Mouse (Mus musculus): ENCODE results near the gene Rpl5.
"Not testable (repeated sequence)": the region's sequence is repeated elsewhere in the genome, so short reads cannot be mapped to it uniquely, and the experiment has no call there.

The Rpl5 gene

DNA sequence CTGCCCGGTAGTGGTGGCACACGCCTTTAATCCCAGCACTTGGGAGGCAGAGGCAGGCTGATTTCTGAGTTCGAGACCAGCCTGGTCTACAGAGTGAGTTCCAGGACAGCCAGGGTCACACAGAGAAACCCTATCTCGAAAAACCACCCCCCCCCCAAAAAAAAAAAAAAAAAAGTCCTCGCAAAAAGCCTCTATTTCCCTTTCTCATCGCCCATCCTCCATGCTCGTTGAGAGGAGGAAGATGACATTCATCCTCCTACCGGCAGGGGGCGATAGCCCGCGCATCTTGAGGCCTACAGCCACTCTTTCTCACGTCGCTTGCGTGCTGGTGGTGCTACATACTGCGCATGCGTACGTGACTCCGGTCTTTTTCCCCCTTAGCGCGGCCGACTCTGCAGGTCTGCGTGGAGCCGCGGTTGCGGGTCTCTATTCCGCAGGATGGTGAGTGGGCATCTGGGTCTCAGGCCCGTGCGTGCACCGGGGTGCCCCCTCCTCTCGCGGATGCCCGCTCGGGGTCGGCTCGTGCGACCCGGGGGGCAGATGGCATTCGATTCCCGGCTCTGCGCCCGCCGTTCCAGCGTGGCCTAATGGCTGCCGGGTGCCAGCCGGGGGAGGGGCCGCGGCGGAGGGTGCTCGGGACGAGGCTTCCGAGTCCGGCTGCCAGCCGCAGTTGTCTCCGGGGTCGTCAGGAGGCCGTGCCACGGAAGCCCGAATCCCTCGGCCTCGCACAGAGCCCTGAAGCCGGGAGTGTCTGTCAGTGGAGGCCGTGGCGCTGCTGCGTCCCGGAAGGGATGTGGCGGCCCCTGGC is at the start of gene Rpl5:
Gene Rpl5, plus strand, starts transcription at position 297 of the 808 bp plus-strand sequence.
- DNase-seq (ENCODE audit: low spot score), result peak; percentile 93

DNA sequence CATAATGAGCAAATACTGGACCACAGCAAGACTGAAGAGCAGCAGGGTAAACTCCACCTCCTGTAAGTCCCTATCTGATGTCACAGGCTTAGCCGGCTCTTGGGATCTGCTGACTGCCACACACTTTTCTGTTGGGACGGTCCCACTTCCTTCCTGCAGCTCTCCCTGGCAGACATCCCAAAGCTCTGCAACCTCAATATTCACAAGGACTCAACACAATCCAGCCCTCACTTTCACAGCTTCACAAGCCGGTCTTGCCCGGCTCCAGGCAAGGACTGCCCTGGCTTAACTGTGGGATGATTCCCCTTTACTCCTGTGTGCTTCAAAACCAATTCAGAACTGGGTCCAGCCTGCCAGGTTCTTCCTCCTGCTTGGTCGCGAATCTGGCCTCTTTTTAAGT is 46.5 kb upstream of the Rpl5 start:
- no peak for DNase-seq (ENCODE audit: low spot score)

DNA sequence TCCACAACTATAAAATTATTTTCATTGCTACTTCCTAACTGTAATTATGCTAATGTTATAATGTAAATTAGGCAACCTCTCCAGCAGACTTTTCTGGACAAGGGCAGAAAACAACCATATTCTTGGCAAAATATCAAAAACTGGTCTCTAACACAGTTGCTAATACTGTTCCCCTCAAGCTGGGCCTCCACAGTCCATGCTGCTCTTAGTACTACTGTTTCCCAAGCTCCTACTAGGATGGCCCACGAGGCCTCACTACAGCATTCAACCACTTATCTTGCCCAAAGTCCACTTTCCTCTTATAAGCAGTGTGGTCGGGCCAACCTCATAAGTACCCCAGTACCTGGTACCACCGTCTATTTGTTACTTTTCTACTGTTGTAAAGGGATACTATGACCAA is 45.7 kb upstream of the Rpl5 start:
- DNase-seq (ENCODE audit: low spot score), result no peak

DNA sequence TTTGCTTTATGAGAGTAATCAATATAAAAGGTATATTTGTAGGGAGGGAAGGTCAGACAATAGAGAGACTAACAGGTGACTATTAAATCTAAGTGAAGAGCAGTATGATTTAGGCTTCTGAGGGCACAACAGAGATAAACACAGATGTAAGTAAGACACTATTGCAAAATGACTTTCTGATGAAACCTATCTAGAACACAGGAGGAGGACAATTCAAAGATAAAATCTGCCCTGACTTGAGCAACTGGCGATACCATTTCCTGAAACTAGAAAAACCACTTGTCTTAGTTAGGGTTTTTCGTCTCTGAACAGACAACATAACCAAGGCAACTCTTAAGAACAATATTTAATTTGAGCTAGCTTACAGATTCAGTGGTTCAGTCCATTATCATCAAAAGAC is 44.8 kb upstream of the Rpl5 start:
- DNase-seq (ENCODE audit: low spot score), result no peak

DNA sequence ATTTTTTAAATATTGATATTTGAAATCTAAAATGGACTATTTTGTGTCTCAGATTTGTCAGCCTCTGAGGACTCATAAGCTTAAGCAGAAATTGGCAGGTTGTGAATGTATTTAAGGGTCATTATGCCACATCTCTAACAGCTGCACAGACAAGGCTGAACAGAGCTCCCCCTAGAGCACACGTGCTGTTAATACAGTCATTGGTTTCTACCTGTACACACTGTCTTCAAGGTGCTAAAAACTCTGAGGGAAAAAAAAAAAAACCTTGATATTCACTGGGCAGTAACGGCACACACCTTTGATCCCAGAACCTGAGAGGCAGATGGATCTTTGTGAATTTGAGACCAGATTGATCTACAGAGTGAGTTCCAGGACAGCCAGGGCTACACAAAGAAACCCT is 41.3 kb upstream of the Rpl5 start:
- no peak for DNase-seq (ENCODE audit: low spot score)

DNA sequence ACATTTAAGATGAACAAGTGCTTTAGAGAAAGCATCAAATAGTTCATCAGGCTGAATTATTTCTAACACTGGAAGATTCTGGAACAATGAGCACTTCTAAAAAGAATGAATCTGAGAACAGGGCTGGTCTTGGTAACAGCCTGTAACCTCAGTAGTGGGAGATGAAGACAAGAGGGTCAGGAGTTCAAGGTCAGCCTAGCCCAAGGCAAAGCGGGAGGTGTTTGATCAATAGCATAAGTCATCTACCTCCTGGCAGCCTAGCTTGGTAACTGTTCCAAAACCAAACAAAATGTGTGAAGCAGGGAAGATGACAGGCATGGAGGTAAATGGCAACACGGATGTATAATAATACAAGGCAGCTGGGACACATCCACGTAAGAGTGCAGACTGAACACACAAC is 36.3 kb upstream of the Rpl5 start:
- DNase-seq (ENCODE audit: low spot score), result no peak

DNA sequence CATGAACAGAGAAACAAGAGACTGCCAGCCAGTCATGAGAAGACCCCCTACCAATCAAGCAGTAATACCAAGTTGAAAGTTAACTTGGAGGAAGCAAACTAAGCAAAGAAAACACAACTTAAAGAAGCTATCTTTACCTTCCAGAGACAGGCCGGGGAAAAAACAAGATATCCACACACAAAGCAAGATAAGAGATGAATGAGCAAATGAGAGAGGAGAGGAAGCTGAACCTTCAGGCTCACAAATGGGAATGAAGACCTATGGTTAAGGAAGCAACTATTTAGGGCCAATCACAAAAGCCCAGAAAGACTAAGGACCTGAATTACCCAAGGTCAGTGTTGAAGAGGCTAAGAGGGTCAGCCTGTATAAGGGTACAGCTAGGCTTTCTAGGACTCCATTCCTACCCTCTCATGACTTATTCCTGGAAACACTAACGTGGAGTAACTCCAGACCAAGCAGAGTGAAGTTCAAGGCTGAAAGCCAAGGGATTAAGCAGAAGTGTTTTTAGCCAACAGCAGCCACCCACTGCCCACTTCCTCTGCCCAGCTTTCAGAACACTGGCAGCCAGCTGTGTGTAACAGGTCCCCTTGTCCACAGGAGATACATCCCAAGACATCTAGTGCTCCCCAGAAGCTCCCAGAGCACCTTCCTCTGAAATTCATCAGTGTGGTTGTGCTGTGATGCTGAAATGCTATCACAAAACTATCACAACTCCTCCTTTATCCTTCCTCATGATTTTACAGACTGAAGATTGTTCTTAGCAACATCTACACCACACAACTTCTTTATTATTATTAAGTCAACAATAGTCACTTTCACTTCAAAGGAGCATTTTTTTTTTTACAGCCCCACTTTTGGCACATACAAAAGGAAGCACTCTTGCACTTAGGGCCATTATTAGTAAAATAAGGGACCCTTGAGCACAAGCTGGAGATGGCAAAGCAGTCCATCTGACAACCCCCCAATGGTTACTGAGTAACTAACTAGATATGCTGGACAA is 33.9 kb upstream of the Rpl5 start:
- DNase-seq (ENCODE audit: low spot score), result peak; percentile 56

DNA sequence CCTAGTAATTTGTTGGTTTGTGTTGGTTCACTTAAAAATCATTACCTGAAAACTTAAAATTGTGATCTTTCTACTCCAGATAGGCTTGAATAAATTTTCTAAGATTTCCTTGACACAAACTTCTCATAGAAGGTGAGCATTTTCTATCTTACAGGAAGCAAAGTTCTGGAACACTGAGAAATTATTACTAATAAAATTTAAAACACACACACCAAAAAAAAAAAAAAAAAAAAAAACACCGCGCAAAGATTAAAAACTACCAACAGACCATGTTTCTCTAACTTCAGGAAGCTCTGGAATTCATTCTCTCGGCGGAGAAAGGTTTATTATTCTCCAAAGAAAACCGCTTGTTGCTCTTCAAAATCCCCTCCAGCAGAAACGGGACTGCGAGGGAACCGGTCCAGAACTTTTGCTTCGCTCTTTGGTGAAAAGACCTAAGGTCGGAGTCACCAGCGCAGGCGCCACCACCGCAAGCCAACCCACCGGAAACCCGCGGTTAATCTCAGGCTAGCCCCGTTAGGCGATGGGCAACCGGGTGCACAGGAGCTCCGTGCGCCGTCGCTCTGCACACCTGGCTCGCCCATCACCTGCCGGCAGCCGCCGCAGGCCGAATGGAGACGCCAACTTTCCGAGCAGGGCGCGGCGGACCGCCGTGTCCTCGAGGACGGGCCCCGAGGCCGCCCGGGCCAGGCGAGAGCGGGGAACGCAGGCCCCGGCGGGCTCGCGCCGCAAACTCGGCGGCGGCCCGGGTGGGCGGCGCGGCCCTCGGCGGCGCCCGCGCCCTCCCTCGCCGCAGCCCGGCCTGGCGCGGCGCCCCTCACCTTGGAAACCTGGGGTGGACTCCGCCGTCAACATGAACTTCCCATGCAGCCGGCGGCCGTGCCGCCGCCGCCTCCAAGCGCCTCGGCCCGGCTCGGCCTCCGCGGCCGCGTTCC is 32.1 kb upstream of the Rpl5 start:
- peak; percentile 71 for DNase-seq (ENCODE audit: low spot score)

DNA sequence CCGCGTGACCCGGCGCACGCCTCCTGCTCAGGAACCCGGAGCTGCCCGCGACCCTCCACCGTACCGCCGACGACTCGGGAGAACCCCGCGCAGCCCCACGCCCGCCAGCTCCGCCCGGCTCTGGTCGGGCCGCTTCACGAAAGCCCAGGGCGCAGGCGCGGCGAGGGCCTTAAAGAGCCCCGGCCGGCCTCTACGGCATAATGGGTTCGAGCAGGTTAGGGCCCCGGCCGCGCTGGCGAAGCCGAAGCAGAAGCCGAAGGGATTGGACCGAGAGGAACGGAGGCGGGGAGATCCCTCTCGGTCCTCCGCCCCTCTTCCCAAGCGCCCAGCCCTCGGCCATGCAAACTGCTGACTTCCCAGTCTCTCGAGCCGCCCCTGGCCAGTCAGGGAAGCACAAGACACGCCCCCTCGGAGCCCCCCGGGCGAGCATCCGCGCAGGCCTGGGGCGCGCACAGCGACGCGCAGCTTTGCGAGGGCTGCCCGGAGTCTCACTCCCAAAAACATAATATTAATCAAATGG is 31.3 kb upstream of the Rpl5 start:
- DNase-seq (ENCODE audit: low spot score), result peak; percentile 96

DNA sequence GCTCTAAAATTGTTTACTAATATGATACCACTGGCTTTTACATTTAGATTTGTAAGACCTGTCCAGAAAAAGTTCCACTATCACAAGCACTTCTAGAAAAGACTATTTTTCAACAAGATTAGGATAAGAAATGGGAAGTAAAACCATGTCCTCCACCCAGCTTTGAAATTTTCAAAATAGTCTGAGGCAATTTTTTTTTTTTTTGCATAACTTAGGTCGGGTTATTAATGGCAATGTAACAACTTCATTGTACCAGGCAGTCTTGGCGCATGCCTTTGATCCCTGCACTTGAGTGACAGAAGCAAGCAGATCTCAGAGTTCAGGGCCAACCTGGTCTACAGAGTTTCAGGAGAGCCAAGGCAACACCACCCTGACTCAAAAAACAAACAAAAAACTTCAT is 30.6 kb upstream of the Rpl5 start:
- DNase-seq (ENCODE audit: low spot score), result no peak

DNA sequence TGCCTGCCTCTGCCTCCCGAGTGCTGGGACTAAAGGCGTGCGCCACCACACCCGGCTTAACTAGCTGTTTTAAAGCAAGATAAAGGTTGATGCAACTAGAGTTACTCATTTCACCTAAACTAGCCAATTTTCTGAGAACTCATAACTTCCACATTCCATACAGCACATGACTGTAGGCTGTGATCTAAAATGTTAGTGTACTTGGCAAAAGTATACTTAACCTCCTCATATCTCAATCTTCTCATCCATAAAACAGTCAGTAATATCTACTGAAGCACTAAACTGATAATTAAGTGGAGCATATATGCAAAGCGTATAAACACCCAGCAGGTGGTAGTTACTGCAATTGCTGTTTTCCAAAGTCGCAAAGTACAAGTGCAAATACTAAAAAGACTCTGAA is 27.0 kb upstream of the Rpl5 start:
- no peak for DNase-seq (ENCODE audit: low spot score)

DNA sequence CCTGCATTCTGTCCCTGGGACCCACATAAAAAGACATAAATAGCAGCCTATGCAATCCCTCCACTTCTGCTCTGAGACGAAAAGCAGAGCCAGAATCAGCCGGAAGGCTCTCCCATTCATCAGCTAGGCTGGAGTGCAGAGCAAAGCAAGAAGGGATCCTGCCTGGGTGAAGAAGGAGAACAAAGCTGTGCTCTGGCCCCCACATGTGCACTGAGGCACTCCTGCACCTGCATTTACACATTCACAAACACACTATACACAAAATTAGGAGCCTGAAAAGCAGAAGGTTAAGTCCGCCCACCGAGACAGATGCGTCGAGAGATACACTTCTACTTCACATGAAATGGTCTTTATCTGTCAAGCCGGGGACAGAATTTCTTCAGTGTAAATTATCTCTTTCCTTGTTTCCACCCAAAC is 26.4 kb upstream of the Rpl5 start:
- peak; percentile 34 for DNase-seq (ENCODE audit: low spot score)

DNA sequence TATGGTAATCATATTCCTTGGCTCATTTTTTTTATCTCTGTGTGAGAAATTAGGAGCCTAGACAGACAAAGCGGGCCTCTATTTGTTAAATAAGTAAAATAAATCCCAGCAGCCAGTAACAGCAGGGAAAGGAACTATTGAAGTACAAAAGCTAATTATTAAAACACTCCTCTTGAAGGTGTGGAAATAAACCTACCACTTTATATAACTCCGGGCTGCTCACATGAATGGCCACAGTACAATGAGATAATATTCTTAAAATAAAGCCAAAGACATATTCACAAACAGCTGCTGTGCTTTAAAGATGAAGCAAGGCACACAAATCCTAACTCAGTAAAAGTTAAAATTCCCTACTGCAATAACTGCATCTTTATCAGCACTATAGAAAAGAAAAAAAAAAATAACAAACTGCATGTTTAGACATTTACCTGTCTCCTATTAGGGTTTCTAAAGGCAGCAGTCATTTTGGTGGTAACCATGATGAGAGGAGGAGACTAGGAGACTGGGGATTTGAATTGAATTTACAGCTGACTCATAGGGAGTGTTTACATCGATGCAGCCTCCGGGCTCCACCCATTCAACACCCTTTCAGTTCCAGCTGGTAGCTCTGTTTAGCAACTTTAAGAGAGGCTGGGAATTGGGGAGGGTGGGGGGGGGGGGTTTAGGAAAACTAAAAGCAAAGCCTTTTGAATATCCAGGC is 25.6 kb upstream of the Rpl5 start, which contains the start of gene Evi5:
Gene Evi5, minus strand, starts transcription at position 547 of the 700 bp plus-strand sequence.
- peak; percentile 66 for DNase-seq (ENCODE audit: low spot score)

DNA sequence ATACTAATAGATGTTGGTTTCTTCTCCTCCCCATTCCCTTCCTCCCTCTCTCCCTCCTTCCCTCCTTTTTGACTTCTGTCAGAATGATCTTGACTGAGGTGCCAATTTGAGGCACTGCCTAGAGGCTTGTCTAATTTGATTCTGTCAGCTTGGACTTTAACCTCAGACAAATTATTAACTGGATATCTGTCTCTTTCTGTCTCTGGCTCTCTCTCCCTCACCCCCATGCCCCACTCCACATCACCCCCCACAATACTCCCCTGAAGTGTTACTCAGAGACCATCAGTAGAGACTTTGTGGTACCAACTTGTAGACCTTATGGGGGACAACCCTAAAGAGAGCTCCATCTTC is 25.1 kb upstream of the Rpl5 start:
- DNase-seq (ENCODE audit: low spot score), result no peak

DNA sequence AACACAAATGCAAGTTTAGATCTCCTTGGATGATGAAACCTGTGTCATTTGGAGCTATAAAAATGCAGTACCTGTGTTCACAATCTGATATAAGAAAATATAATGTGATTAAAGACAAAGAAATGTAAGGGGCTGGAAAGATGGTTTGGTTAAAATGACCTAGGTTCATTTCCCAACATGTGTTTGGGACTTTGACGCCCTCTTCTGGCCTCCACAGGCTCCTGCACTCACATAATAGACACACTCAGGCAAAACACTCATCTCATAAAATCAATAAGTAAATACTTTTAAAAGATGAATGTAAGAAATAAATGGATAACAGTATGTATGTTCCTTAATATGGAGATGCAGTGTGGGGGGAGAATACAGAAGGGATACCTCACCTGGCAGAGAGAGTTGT is 23.2 kb upstream of the Rpl5 start:
- no peak for DNase-seq (ENCODE audit: low spot score)

DNA sequence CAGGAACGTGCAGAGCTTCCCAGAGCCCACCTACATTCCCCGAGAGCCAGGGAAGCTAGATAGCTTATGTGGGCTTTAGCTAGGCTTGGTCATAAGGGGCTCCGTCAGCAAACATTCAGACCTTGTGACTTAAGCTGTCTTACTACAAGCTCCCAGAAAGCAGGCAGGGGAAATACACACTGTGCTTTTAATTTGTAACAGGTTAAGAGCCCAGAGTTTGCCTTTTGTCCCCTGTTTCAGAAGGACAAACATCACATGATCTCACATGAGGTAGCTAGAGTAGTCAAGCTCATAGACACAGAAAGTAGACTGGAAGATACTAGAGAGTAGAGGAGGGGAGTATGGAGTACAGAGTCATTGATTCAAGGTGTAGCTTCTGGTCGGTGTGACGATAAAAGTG is 19.6 kb upstream of the Rpl5 start:
- peak; percentile 82 for DNase-seq (ENCODE audit: low spot score)

DNA sequence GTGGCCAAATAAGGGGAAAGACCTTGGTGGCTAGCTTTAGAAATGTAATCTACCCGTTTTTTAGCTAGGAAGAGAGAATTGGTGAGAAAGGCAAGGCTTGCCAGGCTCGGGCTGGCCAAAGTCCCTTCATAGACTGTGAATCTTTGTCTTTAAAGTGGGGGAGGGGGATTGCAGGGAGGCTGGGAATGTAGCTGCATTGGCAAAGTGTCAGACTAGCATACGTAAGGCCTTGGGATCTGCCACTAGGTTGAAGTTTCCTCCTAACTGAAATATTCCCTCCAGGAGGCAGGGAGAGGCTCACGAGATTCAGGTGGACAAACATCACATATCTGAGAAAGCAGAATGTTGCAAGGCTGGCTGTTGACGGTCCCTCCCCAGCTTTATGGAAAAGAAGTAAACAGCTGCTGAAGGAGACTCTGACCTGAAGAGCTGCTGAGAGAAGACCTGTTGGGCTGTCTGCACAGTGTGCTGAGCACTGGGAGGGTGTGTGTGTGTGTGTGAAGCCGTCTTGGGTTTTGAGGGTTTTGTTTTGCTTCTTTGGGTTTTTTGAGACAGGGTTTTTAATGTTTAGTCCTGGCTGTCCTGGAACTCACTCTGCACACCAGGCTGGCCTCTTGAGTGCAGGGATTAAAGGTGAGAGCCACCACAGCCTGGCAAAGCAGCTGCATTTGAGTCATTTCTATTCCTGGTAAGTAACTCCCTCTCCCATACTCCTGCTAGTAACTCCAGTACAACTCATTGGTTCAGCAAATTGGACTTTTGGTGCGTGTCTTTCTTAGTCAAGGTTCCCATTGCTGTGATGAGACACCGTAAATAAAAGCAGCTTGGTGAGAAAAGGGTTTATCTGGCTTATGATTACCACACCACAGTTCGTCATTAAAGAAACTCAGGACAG is 10.1 kb upstream of the Rpl5 start:
- peak; percentile 87 for DNase-seq (ENCODE audit: low spot score)

DNA sequence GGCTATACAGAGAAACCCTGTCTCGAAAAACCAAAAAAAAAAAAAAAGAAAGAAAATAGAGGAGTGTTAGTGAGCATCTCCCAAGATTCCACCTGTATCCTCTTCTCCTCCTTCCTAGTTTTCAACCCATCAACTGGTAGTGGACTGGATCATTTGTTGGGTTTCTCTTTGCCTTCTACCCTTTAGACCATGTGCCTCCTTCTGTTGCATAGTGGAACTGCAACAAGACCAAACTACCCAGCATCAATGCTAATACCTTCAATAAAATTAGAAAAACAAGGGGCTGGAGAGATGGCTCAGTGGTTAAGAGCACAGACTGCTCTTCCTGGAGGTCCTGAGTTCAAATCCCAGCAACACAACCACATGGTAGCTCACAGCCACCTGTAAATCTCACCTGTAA is 8.8 kb upstream of the Rpl5 start:
- not testable (repeated sequence) for DNase-seq (ENCODE audit: low spot score)

DNA sequence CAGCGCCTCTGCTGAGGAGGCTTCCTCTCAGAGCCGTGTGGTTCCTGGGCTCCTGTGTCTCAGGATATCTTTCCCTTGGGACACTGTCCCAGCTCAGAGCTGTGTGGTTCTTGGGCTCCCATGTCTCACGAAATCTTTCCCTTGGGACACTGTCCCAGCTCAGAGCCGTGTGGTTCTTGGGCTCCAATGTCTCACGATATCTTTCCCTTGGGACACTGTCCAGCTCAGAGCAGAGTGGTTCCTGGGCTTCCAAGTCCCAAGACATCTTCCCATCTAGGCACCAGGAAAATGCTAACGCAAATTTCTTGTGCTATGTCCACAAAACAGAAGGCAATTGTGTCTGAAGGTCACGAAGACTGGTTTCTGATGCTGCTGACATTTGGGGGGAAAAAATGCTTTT is 5.6 kb upstream of the Rpl5 start:
- no peak for DNase-seq (ENCODE audit: low spot score)

DNA sequence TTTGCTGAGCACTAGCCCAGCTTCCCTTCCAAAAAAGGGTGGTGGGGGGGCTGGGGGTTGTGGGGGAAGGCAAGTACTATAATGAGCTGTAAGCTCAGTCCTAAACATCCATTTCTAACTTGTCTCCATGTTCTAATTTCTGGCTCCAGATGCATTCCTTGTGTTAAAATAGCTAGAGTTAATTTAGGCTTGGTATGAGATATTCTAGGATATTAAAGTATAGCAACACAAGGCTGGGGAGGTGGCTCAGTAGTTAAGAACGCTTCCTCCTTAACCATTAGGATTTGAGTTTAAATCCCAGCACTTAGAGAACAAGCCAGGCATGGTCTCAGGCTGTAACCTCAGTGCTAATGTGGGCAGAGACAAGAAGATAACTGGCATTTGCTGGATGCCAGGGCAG is 4.0 kb upstream of the Rpl5 start:
- no peak for DNase-seq (ENCODE audit: low spot score)
